Mouse (Mus musculus) testis, adult 2 months (tissue): Measurements from ENCODE around the gene Myo5a.

ENCODE experiments used
- CTCF ChIP-seq: fragments of 200-500 bp; IDR thresholded peaks from 2 replicates; pipeline ENCODE4 v1.5.1; 2012; ENCODE audit warnings: low read depth, mild to moderate bottlenecking, inconsistent platforms, low read length, moderate library complexity; ENCODE audit not compliant: control insufficient read depth, insufficient read depth, insufficient replicate concordance
- POLR2A ChIP-seq: fragments of 200-500 bp; IDR thresholded peaks from 2 replicates; pipeline ENCODE4 v1.6.1; 2012; ENCODE audit warnings: low read depth, mild to moderate bottlenecking, inconsistent platforms, low read length, moderate library complexity; ENCODE audit not compliant: control insufficient read depth

DNA sequence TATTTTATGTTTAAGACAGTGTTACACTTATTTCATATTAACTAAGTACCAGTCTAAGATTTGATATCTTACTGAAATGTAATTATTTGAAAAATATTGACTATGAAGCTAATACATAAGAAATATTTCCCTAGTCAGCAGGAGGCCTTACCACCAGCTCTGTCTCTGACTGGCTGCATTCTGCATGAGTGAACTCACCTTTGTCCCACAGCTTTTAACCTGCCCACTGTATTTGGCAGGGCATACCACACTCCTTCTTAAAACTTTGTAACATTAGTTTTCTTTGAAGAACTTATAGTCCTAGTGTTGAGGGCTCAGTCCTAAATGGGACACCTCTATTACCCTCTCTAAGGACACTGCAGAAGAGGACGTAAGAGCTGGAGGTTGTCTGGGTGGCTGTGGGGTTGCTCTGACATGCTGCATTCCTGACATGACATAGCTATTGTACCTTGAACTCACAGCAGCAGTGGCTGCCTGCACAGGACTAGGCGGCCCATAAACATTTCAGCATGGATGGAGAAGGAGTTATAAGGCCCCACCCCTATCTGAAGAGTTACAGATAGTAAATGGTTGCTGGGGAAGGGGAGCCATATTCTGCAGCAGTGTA, 45.9 kb downstream of the Myo5a start:
- TF ChIP-seq CTCF (no peak), POLR2A (no peak)
